Mouse (Mus musculus): ENCODE data around the gene Myl12a.

- TF ChIP-seq CTCF (IDR thresholded peaks at IDR 0.05; ENCODE audit: control insufficient read depth, insufficient read depth, insufficient read length): no peak
- no peak for TF ChIP-seq MYOG (IDR thresholded peaks at IDR 0.05; ENCODE audit: control insufficient read depth, extremely low read depth, insufficient read length)
- no peak for TF ChIP-seq USF1 (IDR thresholded peaks at IDR 0.05; ENCODE audit: low read depth)
- TF ChIP-seq CEBPB (IDR thresholded peaks at IDR 0.05; ENCODE audit: low read depth): no peak
- no peak for TF ChIP-seq MAX (IDR thresholded peaks at IDR 0.05)
These were observed 42.9 kb upstream of the Myl12a start for GRCm38 (mm10) chr17:71045591-71045990.
